Mouse (Mus musculus) lung, postnatal 0 days (tissue): ENCODE data around the gene Usmg5. TPM values are rescaled to one million over a fixed set of nuclear protein-coding genes. Genes with fewer than 3 reads are reported as not detected.
"Not testable (repeated sequence)": the region's sequence is repeated elsewhere in the genome, so short reads cannot be mapped to it uniquely, and the experiment has no call there.

Source experiments
- ATAC-seq: fragments of 200-750 bp; cut with Nextera tagmentation; 2 replicates; pipeline ENCODE4 v1.8.0; 2017; ENCODE audit warnings: moderate library complexity
- DNase-seq: peaks from one replicate; pipeline ENCODE4 v3.0.0-alpha.2; 2016; ENCODE audit warnings: low spot score
- H3K27ac ChIP-seq: fragments of 300-500 bp; sonication (generic); 2 replicates; pipeline ENCODE4 v1.5.1; 2014; ENCODE audit warnings: antibody characterized with exemption, mild to moderate bottlenecking, low read length, mixed read lengths
- H3K27me3 ChIP-seq: fragments of 300-500 bp; sonication (generic); replicated peaks from 2 replicates; pipeline ENCODE4 v1.6.1; 2014; ENCODE audit warnings: low read length, mixed read lengths; ENCODE audit not compliant: insufficient read depth
- H3K36me3 ChIP-seq: fragments of 300-500 bp; sonication (generic); 2 replicates; pipeline ENCODE4 v1.6.1; 2014; ENCODE audit warnings: low read length, mixed read lengths; ENCODE audit not compliant: insufficient read depth
- H3K4me1 ChIP-seq: fragments of 300-500 bp; sonication (generic); 2 replicates; pipeline ENCODE4 v1.6.1; 2014; ENCODE audit warnings: antibody characterized with exemption, low read depth, low read length, mixed read lengths; ENCODE audit not compliant: insufficient read depth
- H3K4me2 ChIP-seq: fragments of 300-500 bp; sonication (generic); replicated peaks from 2 replicates; pipeline ENCODE4 v1.6.1; 2014; ENCODE audit warnings: low read depth, mild to moderate bottlenecking, low read length, moderate library complexity, mixed read lengths
- H3K4me3 ChIP-seq: fragments of 300-500 bp; sonication (generic); 2 replicates; pipeline ENCODE4 v1.5.1; 2014; ENCODE audit warnings: low read depth, low read length
- H3K9ac ChIP-seq: fragments of 300-500 bp; sonication (generic); replicated peaks from 2 replicates; pipeline ENCODE4 v1.6.1; 2014; ENCODE audit warnings: low read depth, mild to moderate bottlenecking
- H3K9me3 ChIP-seq: fragments of 300-500 bp; sonication (generic); 2 replicates; pipeline ENCODE4 v1.6.1; 2016; ENCODE audit warnings: low read length, mixed read lengths
- CTCF ChIP-seq: IDR thresholded peaks from 2 replicates; pipeline ENCODE4 v1.5.1; 2016; ENCODE audit warnings: antibody characterized with exemption, mild to moderate bottlenecking
- EP300 ChIP-seq: IDR thresholded peaks from 2 replicates; pipeline ENCODE4 v1.6.1; 2016; ENCODE audit warnings: antibody characterized with exemption, mild to moderate bottlenecking, control low read depth
- WGBS: fragments of 180-500 bp; shearing (Covaris S2); extraction: QIAGEN DNeasy Blood & Tissue Kit; methylation state at CpG from one replicate; pipeline ENCODE4 v1.1.7; 2014; 5-methylcytosine and 5-hydroxymethylcytosine counted together
- polyA plus RNA-seq: library from polyadenylated mRNA; unstranded; fragments of >200 nt; fragmentation: Nextera tagmentation; extraction: Ambion mirVana; gene quantifications from 2 replicates; pipeline ENCODE4 v1.2.1, GENCODE M21; 2015

Gene Usmg5
- 1,028 and 1,084 TPM in 2 replicates for polyA plus RNA-seq

GRCm38 (mm10) chr19:47090550-47091156 is at the start of gene Usmg5, which contains the start of gene Pdcd11:
TSS of gene Usmg5 (minus strand) at chr19:47090647.
TSS of gene Pdcd11 (plus strand) at chr19:47090768.
- DNase-seq, result peak; percentile 98
- no peaks in the 10 kb centered on the region for H3K27me3 ChIP-seq
- H3K9me3 ChIP-seq, result no peaks in the 10 kb centered on the region
- WGBS, result under 1% methylated on average over 56 of the region's 56 CpGs
- peaks cover 9% of the 10 kb centered on the region; the same call in 1 of the 2 replicates for H3K4me1 ChIP-seq
- peak; percentile 100 for ATAC-seq
- H3K4me2 ChIP-seq, result peak within 1 kb of the TSS; percentile 64
- TF ChIP-seq EP300, result no peak
- no peak for TF ChIP-seq CTCF
- H3K27ac ChIP-seq, result peak within 1 kb of the TSS; percentile 89
- H3K36me3 ChIP-seq, result peaks cover 11% of the 10 kb centered on the region; the same call in 1 of the 2 replicates
- peak within 1 kb of the TSS; percentile 92 for H3K4me3 ChIP-seq
- H3K9ac ChIP-seq, result peak within 1 kb of the TSS; percentile 96

- peaks cover 17% of the 10 kb centered on the region; the same call in 1 of the 2 replicates for H3K4me1 ChIP-seq
- H3K4me3 ChIP-seq, H3K9ac ChIP-seq, H3K27me3 ChIP-seq, H3K27ac ChIP-seq, DNase-seq, ATAC-seq, H3K36me3 ChIP-seq, H3K4me2 ChIP-seq, H3K9me3 ChIP-seq: not testable (repeated sequence)
- WGBS, result 42% methylated on average over 7 of the region's 7 CpGs
Measured at GRCm38 (mm10) chr19:47139611-47140010, 49.2 kb upstream of the Usmg5 start.

GRCm38 (mm10) chr19:47137771-47138421 is 47.4 kb upstream of the Usmg5 start, which contains the start of gene Calhm2:
TSS of gene Calhm2 (minus strand) at chr19:47138294.
- no peaks in the 10 kb centered on the region for H3K9me3 ChIP-seq
- no peaks in the 10 kb centered on the region for H3K36me3 ChIP-seq
- peaks cover 17% of the 10 kb centered on the region; the same call in 1 of the 2 replicates for H3K4me1 ChIP-seq
- DNase-seq (peak; percentile 82), ATAC-seq (peak; percentile 84)
- peak within 1 kb of the TSS; percentile 41; the same call in 1 of the 2 replicates for H3K9ac ChIP-seq
- TF ChIP-seq CTCF (no peak), EP300 (0 out of 2 replicates have a peak, but pooled peaks have one; percentile 20)
- peak within 1 kb of the TSS; percentile 78 for H3K27ac ChIP-seq
- H3K4me3 ChIP-seq, result peak within 1 kb of the TSS; percentile 48
- H3K27me3 ChIP-seq, result no peaks in the 10 kb centered on the region
- 1% methylated on average over 28 of the region's 28 CpGs for WGBS
- peak within 1 kb of the TSS; percentile 63 for H3K4me2 ChIP-seq

- ATAC-seq (peak; percentile 50), DNase-seq (peak; percentile 63)
- Histone ChIP-seq H3K4me3 (peak overlapping the region; percentile 48), H3K9ac (0 out of 2 replicates have a peak overlapping the region, but pooled peaks have one; percentile 23), H3K9me3 (no peaks in the 10 kb centered on the region), H3K36me3 (no peaks in the 10 kb centered on the region), H3K4me2 (peak overlapping the region; percentile 63), H3K4me1 (peaks cover 17% of the 10 kb centered on the region; the same call in 1 of the 2 replicates), H3K27me3 (no peaks in the 10 kb centered on the region), H3K27ac (peak overlapping the region; percentile 78)
- TF ChIP-seq EP300, result no peak
- no peak for TF ChIP-seq CTCF
- 17% methylated on average over 6 of the region's 6 CpGs for WGBS
Measured at GRCm38 (mm10) chr19:47137051-47137581, 46.7 kb upstream of the Usmg5 start.

DNA sequence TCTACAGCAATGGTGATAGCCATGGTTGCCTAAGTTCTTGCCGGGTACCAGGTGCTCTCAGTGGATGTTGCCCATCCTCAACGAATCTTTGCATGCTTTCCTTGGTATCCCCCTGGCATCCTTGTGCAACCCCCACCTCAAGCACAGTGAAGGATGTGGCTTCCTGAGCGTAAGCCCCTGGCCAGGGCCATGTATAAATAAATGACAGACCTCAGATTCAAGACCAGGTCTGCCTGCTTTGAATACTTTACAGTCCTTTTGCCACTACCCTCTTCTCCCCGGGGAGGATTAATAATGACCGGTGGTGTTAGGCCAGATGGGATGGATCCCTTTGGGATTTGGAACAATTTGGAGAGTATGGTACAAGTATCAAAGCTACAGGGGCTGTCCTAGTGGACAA is 45.7 kb upstream of the Usmg5 start:
- no peak overlapping the region for H3K27ac ChIP-seq
- H3K9me3 ChIP-seq, result no peaks in the 10 kb centered on the region
- H3K4me1 ChIP-seq, result peaks cover 17% of the 10 kb centered on the region; the same call in 1 of the 2 replicates
- DNase-seq, result no peak
- ATAC-seq, result no peak
- TF ChIP-seq EP300 (no peak), CTCF (no peak)
- no peaks in the 10 kb centered on the region for H3K36me3 ChIP-seq
- WGBS, result 82% methylated on average over 5 of the region's 5 CpGs
- no peak overlapping the region for H3K4me3 ChIP-seq
- H3K9ac ChIP-seq, result no peak overlapping the region
- no peak overlapping the region for H3K4me2 ChIP-seq
- no peaks in the 10 kb centered on the region for H3K27me3 ChIP-seq

GRCm38 (mm10) chr19:47135568-47135967 is 45.1 kb upstream of the Usmg5 start:
- TF ChIP-seq EP300 (no peak), CTCF (no peak)
- Histone ChIP-seq H3K27ac (no peak overlapping the region), H3K9ac (no peak overlapping the region), H3K9me3 (no peaks in the 10 kb centered on the region), H3K4me1 (peaks cover 17% of the 10 kb centered on the region; the same call in 1 of the 2 replicates), H3K4me2 (no peak overlapping the region), H3K4me3 (no peak overlapping the region), H3K27me3 (no peaks in the 10 kb centered on the region), H3K36me3 (no peaks in the 10 kb centered on the region; the same call in 1 of the 2 replicates)
- DNase-seq (no peak), ATAC-seq (no peak)
- WGBS, result 88% methylated on average over 17 of the region's 17 CpGs
